Mouse (Mus musculus): ENCODE results near the gene Efhc1.
"Not testable (repeated sequence)": the region's sequence is repeated elsewhere in the genome, so short reads cannot be mapped to it uniquely, and the experiment has no call there.

Gene Efhc1

DNA sequence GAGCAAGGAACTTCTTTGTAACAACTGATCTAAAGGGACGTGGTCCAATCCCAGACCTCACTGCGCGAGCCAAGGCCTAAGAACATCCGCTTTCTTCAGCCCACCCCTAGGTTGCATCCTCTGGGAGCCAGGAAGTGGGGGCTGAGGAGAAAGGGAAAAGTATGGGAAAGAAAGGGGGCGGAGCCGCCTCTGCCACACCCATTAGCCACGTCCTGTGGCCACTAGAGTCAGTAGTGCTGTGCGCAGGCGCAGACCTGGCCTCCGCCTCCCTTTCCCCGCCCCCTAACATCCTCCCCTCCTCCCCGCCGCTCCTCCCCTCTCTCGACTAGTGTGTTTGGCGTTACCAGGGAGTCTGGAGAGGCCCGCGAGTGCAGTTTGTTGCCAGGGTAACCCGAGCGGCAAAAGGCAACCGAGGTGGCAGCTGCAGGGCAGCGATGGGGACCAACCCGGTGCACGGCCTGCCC is at the start of gene Efhc1:
Efhc1 (plus strand) TSS at position 327 of the 464 bp plus-strand sequence.
- peak in 1 of 2 experiments; percentile 58 for DNase-seq (ENCODE audit: low read depth in 1 of 2, low spot score in 2 of 2)

- no peak for DNase-seq (ENCODE audit: low read depth in 1 of 2, low spot score in 2 of 2)
Observed at GRCm38 (mm10) chr1:20905501-20906127, 45.8 kb upstream of the Efhc1 start.

DNA sequence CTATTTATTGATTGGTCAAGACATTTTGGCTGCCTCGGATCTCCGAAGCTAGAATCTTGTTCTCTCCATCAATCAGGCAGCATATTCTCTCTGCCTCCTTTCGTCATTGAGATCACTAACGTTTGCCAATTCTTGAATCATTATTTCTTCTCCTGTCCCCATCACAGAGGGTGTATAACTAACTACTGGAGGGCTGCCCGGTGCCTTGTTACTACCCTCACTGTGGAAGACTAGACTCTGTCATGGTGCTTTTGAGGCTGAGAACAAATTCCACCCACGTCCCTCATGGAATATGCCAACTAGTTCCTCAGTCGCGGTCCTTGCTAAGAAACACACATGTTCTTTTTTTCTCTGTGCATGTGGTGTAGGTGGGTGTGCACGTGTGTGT is 45.3 kb upstream of the Efhc1 start:
- DNase-seq (ENCODE audit: low read depth in 1 of 2, low spot score in 2 of 2): no peak

DNA sequence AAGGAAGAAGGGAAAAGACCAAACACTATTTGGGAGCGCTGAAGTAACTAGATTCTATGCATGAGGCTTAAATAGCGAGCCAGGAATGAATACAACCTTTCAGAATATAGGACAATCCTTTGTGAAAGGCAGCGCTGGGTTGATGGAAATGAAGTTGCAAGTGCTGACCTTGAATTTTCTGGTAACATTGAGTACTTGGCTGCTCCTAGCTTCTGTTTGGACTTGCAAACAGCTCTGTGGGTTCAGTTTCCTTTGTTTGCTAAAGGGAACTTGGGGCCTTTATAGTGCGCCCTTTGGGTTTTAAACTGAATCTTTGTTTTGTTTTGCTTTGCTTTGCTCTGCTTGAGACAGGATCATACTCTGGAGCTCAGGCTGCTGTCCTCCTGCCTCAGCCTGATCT is 42.9 kb upstream of the Efhc1 start:
- DNase-seq (ENCODE audit: low read depth in 1 of 2, low spot score in 2 of 2): no peak

DNA sequence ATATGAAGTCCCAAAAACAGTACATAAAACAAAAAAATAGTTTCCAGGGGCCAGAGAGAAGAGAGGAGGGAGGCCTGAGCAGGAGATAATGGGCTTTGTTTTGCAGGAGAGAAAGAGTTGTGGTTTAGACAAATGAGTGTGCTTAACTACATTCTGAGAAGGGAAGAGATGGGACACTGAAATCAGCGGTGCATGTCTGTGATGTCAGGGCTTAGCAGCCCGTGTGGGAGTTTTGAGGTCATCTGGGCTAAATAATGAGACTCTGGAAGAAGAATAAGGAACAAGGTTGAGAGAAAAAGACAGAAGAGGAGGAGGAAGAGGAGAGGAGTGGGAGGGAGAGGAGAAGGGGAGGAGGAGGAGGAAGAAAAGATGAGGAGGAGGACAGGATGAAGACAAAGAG is 39.3 kb upstream of the Efhc1 start:
- DNase-seq (ENCODE audit: low read depth in 1 of 2, low spot score in 2 of 2): no peak

DNA sequence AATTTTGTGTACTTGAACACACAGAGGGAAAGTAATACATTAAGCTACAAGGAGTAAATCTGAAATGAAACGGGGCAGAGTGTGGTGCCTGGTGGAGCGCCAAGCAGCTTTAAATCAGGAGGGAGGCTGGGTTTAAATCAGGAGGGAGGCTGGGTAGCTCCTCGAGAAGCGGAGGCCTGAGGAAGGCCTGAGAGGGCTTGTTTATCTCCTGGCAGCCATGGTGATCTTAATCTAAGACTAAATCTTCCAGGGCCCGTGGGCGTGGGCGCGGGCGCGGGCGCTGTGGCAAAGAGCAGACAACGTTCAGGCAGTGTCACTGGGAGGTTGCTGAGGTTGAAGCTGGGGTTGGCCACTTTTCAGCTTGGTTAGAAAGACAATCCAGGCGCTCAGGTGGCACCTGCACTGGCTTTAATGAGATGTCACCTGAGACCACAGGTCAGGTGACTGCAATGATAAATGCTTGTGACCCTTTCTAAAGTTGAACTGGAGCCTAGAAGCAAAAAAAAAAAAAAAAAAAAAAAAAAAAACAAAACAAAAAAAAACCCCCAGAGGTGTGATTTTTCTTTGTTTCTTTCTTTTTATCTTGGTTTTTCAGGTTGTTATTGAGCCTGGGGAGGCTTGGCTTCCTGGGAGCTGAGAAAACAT is 38.8 kb upstream of the Efhc1 start:
- DNase-seq (ENCODE audit: low read depth in 1 of 2, low spot score in 2 of 2): no peak

- no peak for DNase-seq (ENCODE audit: low read depth in 1 of 2, low spot score in 2 of 2)
Observed at GRCm38 (mm10) chr1:20914769-20915168, 36.7 kb upstream of the Efhc1 start.

DNA sequence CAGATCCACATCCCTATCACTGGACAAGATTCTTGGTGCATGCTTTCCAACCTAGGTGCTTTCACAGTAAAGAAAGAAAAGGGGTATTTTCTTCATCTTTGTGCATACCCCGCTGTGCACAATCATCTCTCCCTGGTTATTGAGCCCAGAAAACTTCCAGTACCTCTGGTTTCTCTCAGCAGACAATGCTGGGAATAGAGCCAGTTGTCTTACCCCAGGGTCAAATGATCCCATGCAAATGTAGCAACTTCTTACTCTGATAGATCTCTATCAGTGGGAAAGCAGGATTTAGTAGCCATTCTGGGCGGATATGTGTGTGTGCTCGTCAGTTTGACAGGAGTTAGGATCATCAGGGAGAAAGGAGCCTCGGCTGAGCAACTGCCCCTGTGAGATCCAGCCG is 35.8 kb upstream of the Efhc1 start:
- no peak for DNase-seq (ENCODE audit: low read depth in 1 of 2, low spot score in 2 of 2)

DNA sequence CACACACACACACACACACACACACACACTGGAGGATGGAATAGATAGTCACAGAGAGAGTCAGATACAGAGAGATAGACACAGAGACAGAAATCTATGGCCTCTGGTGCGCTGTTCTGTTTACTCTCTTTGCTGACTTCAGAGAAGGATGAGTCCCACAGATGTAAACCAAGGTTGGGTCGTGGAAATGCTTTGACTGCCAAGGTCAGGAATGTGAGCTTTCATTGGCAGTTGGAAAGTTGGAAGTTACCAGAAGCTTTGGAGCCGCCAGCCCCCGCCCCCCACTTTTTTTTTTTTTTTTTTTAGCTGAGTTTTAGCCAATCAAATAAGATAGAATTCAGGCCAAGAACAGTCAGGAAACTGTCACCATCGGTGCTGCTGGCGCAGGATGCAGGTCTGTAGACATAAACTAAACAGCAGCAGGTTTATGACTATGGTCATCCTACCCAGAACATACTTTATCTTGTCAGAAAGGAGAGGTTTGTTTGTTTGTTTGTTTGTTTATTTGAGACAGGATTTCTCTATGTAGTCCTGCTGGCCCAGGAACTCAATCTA is 33.9 kb upstream of the Efhc1 start:
- DNase-seq (ENCODE audit: low read depth in 1 of 2, low spot score in 2 of 2): no peak

DNA sequence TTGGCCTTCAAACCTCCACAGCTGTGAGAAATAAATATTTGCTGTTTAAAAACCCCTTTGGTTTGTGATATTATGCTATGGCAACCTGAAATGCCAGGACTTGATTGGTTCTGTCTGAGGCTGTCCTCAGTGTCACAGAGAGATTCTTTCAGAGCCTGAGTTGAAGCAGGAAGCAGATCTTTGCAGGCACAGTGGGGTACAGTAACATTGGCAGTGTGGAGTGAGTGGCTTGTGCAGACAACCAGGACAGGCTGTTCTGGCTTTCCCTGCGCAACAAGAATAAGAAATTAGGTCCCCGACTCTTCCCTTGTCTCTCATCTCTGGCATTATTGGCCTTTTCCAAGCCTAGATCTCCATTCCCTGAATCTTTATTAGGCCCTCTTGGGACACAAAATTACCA is 31.7 kb upstream of the Efhc1 start:
- DNase-seq (ENCODE audit: low read depth in 1 of 2, low spot score in 2 of 2): no peak

DNA sequence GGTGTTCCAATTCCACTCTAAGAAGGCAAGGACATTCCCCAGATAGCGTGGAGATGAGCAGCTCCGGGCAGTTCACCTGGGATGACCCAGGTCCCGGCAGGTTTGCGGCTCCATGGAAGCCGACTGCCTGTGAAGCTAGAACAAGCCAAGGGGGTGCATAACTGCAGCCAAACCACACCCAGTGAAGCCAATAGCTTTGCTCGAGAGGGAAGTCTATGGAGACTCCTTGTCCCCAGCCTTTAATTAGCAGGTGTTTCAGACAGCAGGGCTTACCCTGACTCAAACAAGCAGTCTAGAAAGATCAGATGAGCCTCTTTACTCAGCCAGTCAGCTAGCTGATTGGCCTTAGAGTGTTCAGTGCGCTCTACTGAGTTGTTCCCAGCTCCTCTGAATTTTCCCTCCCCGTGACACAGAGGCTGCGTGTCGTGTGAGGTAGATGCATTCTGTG is 30.3 kb upstream of the Efhc1 start:
- DNase-seq (ENCODE audit: low read depth in 1 of 2, low spot score in 2 of 2): no peak

DNA sequence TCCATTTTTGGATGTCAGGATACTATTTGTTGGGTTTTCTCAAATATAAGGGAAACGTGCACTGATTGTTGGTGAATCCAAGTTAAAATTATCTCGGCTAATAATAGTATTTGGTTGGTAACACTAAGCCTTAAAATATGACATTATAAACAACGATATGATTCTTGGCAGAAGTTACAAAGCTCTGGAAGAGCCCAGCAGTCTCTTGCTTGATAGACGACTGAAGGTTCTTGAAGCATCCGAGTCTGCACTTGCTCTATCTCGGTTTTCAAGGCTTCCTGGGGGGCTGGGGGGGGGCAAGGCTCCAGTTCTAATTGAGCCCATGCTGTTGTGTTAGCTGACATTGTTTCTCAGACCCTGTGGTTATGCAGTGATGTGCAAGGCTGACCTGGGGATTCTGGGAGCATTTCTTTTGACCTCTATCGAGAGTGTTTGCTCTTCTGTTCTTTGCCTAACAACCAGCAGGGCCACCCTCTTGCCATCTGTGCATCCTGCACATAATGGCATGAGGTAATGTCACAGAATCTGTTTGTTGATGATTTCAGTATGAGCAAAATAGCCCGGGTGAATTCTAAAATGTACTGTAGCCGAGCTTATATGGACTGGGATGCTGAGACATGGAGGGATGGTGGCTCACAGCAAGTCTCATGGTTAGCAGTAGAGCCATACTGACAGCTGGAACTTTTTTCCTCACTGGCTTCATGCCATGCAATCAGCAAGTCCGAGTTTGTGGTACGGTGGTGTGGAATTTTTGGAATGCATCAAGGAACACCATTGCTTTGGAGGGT is 28.6 kb upstream of the Efhc1 start:
- no peak for DNase-seq (ENCODE audit: low read depth in 1 of 2, low spot score in 2 of 2)

DNA sequence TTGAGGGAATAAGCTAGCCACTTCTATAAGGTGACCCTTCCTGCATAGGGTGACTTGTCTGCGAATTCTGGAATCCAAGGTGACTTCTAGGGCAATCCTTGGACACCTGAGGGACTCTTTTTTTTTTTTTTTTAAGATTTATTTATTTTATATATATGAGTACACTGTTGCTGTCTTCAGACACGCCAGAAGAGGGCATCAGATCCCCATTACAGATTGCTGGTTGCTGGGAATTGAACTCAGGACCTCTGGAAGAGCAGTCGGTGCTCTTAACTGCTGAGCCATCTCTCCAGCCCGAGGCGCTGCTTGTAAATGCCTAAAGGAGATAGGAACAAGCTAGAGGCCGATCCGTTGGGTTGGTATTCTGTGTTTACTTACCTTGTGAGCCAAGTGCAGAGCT is 26.1 kb upstream of the Efhc1 start:
- DNase-seq (ENCODE audit: low read depth in 1 of 2, low spot score in 2 of 2): not testable (repeated sequence)

- DNase-seq (ENCODE audit: low read depth in 1 of 2, low spot score in 2 of 2): no peak
Observed at GRCm38 (mm10) chr1:20925926-20926325, 25.5 kb upstream of the Efhc1 start.

GRCm38 (mm10) chr1:20926376-20926775 is 25.1 kb upstream of the Efhc1 start:
- DNase-seq (ENCODE audit: low read depth in 1 of 2, low spot score in 2 of 2): no peak

DNA sequence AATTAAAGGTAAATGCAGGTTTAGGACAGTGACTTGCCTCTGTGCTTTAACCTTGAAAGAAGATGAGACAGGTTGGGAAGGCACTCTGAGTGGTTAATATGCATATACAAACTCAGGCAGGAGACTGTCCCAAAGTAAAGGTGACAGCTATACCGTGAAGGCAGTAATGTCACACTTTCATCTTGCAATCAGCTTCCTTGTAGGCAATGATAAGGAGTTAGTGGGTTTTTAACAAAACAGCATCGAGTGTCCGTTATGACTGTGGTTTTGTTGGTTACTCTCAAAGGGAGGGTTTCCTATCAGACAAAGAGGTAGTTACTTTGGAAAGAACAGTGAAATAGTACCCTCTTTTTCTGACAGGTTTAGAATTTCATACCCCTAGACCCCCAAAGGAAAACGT is 22.9 kb upstream of the Efhc1 start:
- DNase-seq (ENCODE audit: low read depth in 1 of 2, low spot score in 2 of 2): no peak

- peak in 1 of 2 experiments; percentile 15 for DNase-seq (ENCODE audit: low read depth in 1 of 2, low spot score in 2 of 2)
Observed at GRCm38 (mm10) chr1:20933457-20933856, 18.0 kb upstream of the Efhc1 start.

- DNase-seq (ENCODE audit: low read depth in 1 of 2, low spot score in 2 of 2): no peak
Observed at GRCm38 (mm10) chr1:20935106-20935505, 16.3 kb upstream of the Efhc1 start.

DNA sequence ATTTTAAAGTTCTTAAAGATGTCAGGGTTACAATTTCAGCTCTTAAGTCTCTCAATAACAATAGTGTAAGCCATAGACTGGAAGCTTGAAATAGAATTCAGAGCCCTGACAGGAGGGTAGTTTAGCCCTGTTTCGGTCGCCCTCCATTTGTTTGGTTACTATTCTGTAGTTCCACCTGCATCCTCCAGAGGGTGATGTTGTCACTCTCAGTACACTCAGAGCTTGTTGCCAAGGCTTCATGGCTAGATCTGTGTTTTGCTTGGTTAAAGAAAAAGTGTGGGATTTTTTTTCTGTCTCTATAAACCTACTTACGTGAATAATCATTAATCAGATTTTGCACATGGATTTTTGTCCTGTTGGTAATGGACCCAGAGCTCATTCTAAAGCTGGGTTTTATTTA is 12.4 kb upstream of the Efhc1 start:
- no peak for DNase-seq (ENCODE audit: low read depth in 1 of 2, low spot score in 2 of 2)

DNA sequence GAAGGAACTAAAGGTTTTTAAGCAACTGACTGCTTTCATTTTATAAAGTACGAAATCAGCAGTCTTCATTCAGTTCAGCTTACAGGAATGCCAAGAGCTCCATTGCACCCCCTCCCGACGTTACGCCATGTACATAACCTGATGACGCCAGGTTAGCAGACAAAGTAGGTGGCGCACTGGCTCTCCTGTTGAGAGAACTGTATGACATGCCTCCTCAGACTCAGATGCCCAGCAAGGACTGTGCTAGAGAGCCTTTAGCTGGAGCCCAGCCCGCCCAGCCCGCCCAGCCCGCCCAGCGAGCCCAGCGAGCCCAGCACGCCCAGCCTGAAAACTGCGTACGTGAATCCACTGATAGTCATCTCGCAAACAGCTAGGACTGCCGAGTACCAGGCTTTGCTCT is 11.3 kb upstream of the Efhc1 start:
- no peak for DNase-seq (ENCODE audit: low read depth in 1 of 2, low spot score in 2 of 2)

DNA sequence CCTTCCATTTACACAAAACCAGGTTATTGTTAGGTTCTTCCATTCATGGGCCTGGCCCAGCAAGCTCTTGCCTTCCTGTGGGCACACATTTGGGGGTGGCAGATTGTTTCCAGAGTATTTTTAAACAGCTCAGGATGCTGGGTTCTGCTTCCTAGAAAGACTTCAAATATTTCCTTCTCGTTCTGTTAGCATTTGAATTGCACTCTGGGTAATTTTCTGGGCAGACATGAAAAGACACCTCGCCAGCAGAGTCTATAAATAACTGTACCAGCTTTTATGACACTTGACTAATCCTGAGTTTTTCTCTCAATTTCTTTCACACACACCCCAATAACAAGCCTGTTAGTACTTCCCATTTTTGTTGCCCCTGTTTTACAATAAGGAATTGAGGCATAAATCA is 10.1 kb upstream of the Efhc1 start:
- DNase-seq (ENCODE audit: low read depth in 1 of 2, low spot score in 2 of 2): no peak

DNA sequence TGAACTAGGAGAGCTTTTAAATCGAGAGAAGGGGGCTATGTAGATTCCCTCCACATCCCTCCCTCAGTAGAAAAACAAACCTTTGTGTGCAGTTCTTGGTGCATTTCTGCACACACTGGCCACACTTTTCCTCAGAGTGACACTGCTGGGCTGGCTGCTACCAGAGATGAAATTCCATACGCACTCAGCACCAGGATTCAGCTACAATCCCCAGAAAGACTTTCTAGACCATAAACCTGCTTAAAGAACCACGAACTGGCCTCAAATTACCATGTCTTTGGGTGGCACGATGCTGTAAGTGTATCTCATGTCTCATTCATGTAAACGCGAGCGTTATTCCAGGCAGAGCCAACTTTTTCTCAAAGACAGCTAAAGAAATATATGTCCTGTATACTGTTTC is 9.6 kb upstream of the Efhc1 start:
- no peak for DNase-seq (ENCODE audit: low read depth in 1 of 2, low spot score in 2 of 2)

Measured in monocyte, adult 2 months (primary cell).